Mouse (Mus musculus) ES-Bruce4 (cell line): ENCODE measurements around the gene Stoml1.

Source experiments
- CTCF ChIP-seq: IDR thresholded peaks from one replicate; pipeline ENCODE4 v1.8.1; 2011; ENCODE audit warnings: low read depth, low read length
- EP300 ChIP-seq: IDR thresholded peaks from 2 replicates; pipeline ENCODE4 v1.6.1; 2011; ENCODE audit warnings: low read depth, low read length; ENCODE audit not compliant: insufficient read depth
- POLR2A ChIP-seq: IDR thresholded peaks from one replicate; pipeline ENCODE4 v1.8.1; 2011; ENCODE audit warnings: low read length; ENCODE audit not compliant: insufficient read depth

- no peak for TF ChIP-seq CTCF
- no peak for TF ChIP-seq EP300
- TF ChIP-seq POLR2A = no peak
Measured at GRCm38 (mm10) chr9:58294527-58294926, 41.6 kb downstream of the Stoml1 start.
